Mouse (Mus musculus): ENCODE measurements around the gene Prkn.

DNA sequence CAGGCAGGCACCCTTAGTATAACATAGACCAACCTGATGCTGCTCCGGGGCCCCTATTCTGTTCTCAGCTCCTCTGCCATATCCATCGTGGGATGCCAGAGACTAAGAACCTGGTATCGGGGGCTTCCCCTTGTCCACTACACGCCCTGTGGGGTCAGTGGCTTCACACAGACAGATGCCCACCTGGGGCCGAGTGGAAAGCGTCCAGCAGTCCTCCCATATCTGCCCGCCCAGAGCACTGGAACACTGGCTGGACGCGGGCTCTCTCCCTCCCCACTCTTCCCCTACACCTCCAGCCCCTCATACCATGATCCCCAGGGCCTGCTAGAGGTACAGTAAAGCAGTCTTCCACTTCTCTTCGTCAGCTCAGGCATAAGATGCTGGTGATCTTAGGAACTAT lies 277.3 kb downstream of the Prkn start:
- TF ChIP-seq CTCF (IDR thresholded peaks at IDR 0.05; ENCODE audit: borderline replicate concordance, insufficient read depth, low read depth, low read length) (no peak), POLR2A (IDR thresholded peaks at IDR 0.05; ENCODE audit: borderline replicate concordance, insufficient read depth, low read length) (no peak)

All from cerebellum, adult 2 months (tissue).